Mouse (Mus musculus): ENCODE data around the gene Zfp454. TPM values are rescaled to one million over a fixed set of nuclear protein-coding genes. Genes with fewer than 3 reads are reported as not detected.
A peak's percentile ranks its signal among the peaks of the same experiment; 100 is the strongest.

Gene Zfp454
- total RNA-seq, 2 experiments from 2014 or later, result 7.0 to 7.1 TPM

- no peak for DNase-seq (ENCODE audit: low spot score in 2 of 2)
Measured at GRCm38 (mm10) chr11:50845951-50846350, 41.5 kb downstream of the Zfp454 start.

- peak; percentile 90 to 94 for DNase-seq (ENCODE audit: low spot score in 2 of 2)
Measured at GRCm38 (mm10) chr11:50841023-50841735, 46.3 kb downstream of the Zfp454 start, which contains the start of gene Zfp879. Gene Zfp879, minus strand, starts transcription at chr11:50841552.

GRCm38 (mm10) chr11:50835727-50836126 lies 51.7 kb downstream of the Zfp454 start:
- DNase-seq (ENCODE audit: low spot score in 2 of 2), result no peak

- peak; percentile 84 to 91 for DNase-seq (ENCODE audit: low spot score in 2 of 2)
Measured at GRCm38 (mm10) chr11:50827010-50827953, 60.2 kb downstream of the Zfp454 start, which contains the start of gene Zfp354c. Gene Zfp354c, minus strand, starts transcription at chr11:50827724.

GRCm38 (mm10) chr11:50826214-50826613 lies 61.2 kb downstream of the Zfp454 start:
- DNase-seq (ENCODE audit: low spot score in 2 of 2), result no peak

Other genes with a start within 250 kb of the Zfp454 start
- 10 to 100 TPM; 59.8 to 66.1 TPM for gene Zfp354c, start 59.9 kb downstream of the Zfp454 start, total RNA-seq (2021)
- gene Zfp879, start 46.1 kb downstream of the Zfp454 start, total RNA-seq (2021), result 1 to 10 TPM; 4.6 to 4.7 TPM
- not detected for gene Grm6, start 37.0 kb downstream of the Zfp454 start, total RNA-seq (2021)
- gene Zfp2, start 28.5 kb upstream of the Zfp454 start, total RNA-seq (2021), result 10 to 100 TPM; 18.6 to 21.7 TPM
- 1 to 10 TPM; 4.9 to 6.2 TPM for gene Zfp354b, start 44.0 kb upstream of the Zfp454 start, total RNA-seq (2021)
- not detected for gene 4933414I15Rik, start 56.1 kb upstream of the Zfp454 start, total RNA-seq (2021)
- not detected for gene Prop1, start 66.1 kb upstream of the Zfp454 start, total RNA-seq (2021)
- gene Olfr1378, start 78.9 kb upstream of the Zfp454 start, total RNA-seq (2021), result not detected
- gene Olfr1377, start 94.3 kb upstream of the Zfp454 start, total RNA-seq (2021), result not detected
- not detected for gene Olfr51, start 115.9 kb upstream of the Zfp454 start, total RNA-seq (2021)
- not detected for gene Olfr54, start 126.6 kb upstream of the Zfp454 start, total RNA-seq (2021)
- gene Olfr1375, start 160.5 kb upstream of the Zfp454 start, total RNA-seq (2021), result not detected
- gene Zfp354a, start 171.6 kb upstream of the Zfp454 start, total RNA-seq (2021), result 10 to 100 TPM in 1 of 2 experiments, 1 to 10 TPM in 1; 9.0 to 10.0 TPM

All from layer of hippocampus, postnatal 10 days (tissue).